Mouse (Mus musculus) neural tube, embryonic 11.5 days (tissue): Measurements from ENCODE around the gene Gpr39. TPM values are rescaled to one million over a fixed set of nuclear protein-coding genes. Genes with fewer than 3 reads are reported as not detected.

Source experiments
- ATAC-seq: fragments of 200-750 bp; cut with Nextera tagmentation; 2 replicates; pipeline ENCODE4 v1.8.0; 2017; ENCODE audit warnings: moderate number of reproducible peaks, mild to moderate bottlenecking, moderate TSS enrichment, moderate library complexity; ENCODE audit not compliant: insufficient read depth, low FRiP score, low TSS enrichment
- DNase-seq: peaks from one replicate; pipeline ENCODE4 v3.0.0-alpha.2; 2015; ENCODE audit warnings: low spot score
- H3K27ac ChIP-seq: fragments of 300-500 bp; sonication (generic); 2 replicates; pipeline ENCODE4 v1.5.1; 2014; ENCODE audit warnings: low read depth, mild to moderate bottlenecking, low read length
- H3K27me3 ChIP-seq: fragments of 300-500 bp; sonication (generic); 2 replicates; pipeline ENCODE4 v1.6.1; 2014; ENCODE audit warnings: mild to moderate bottlenecking, low read length, mixed read lengths; ENCODE audit not compliant: control insufficient read depth, insufficient read depth
- H3K36me3 ChIP-seq: fragments of 300-500 bp; sonication (generic); 2 replicates; pipeline ENCODE4 v1.6.1; 2014; ENCODE audit warnings: mild to moderate bottlenecking, low read length, moderate library complexity, mixed read lengths; ENCODE audit not compliant: control insufficient read depth, insufficient read depth
- H3K4me1 ChIP-seq: fragments of 300-500 bp; sonication (generic); 2 replicates; pipeline ENCODE4 v1.6.1; 2014; ENCODE audit warnings: low read length, mixed read lengths; ENCODE audit not compliant: control insufficient read depth, insufficient read depth
- H3K4me2 ChIP-seq: fragments of 300-500 bp; sonication (generic); 2 replicates; pipeline ENCODE4 v1.6.1; 2014; ENCODE audit warnings: low read depth, mild to moderate bottlenecking, moderate library complexity
- H3K4me3 ChIP-seq: fragments of 300-500 bp; sonication (generic); 2 replicates; pipeline ENCODE4 v1.5.1; 2014; ENCODE audit warnings: low read depth, low read length
- H3K9ac ChIP-seq: fragments of 300-500 bp; sonication (generic); 2 replicates; pipeline ENCODE4 v1.6.1; 2014; ENCODE audit warnings: mild to moderate bottlenecking, low read length
- H3K9me3 ChIP-seq: fragments of 300-500 bp; sonication (generic); 2 replicates; pipeline ENCODE4 v1.6.1; 2016; ENCODE audit warnings: low read length; ENCODE audit not compliant: control insufficient read depth
- WGBS: fragments of 180-500 bp; shearing (Covaris S2); extraction: QIAGEN DNeasy Blood & Tissue Kit; methylation state at CpG from one replicate; pipeline ENCODE4 v1.1.7; 2014; 5-methylcytosine and 5-hydroxymethylcytosine counted together
- polyA plus RNA-seq: library from polyadenylated mRNA; unstranded; fragments of >200 nt; fragmentation: Nextera tagmentation; extraction: Ambion mirVana; gene quantifications from 2 replicates; pipeline ENCODE4 v1.2.1, GENCODE M21; 2014

Gene Gpr39
- polyA plus RNA-seq, 1 experiment from 2014 or later: not detected

GRCm38 (mm10) chr1:125679522-125680077 is 2.8 kb downstream of the Gpr39 start:
- Histone ChIP-seq H3K9ac (no peak overlapping the region), H3K27ac (no peak overlapping the region), H3K9me3 (no peaks in the 10 kb centered on the region), H3K27me3 (no peaks in the 10 kb centered on the region), H3K4me2 (no peak overlapping the region), H3K4me3 (no peak overlapping the region), H3K4me1 (no peaks in the 10 kb centered on the region), H3K36me3 (no peaks in the 10 kb centered on the region)
- WGBS: 89% methylated on average over 4 of the region's 4 CpGs
- DNase-seq (no peak), ATAC-seq (no peak)

- Histone ChIP-seq H3K27me3 (no peaks in the 10 kb centered on the region), H3K9ac (no peak overlapping the region), H3K4me2 (no peak overlapping the region), H3K27ac (no peak overlapping the region), H3K4me3 (no peak overlapping the region), H3K36me3 (no peaks in the 10 kb centered on the region), H3K4me1 (no peaks in the 10 kb centered on the region), H3K9me3 (no peaks in the 10 kb centered on the region)
- DNase-seq (no peak), ATAC-seq (no peak)
- 97% methylated on average over 3 of the region's 3 CpGs for WGBS
Observed at GRCm38 (mm10) chr1:125684423-125684822, 7.6 kb downstream of the Gpr39 start.

- ATAC-seq (no peak), DNase-seq (no peak)
- 90% methylated on average over 1 of the region's 1 CpGs for WGBS
- Histone ChIP-seq H3K4me3 (no peak overlapping the region), H3K36me3 (no peaks in the 10 kb centered on the region), H3K27ac (no peak overlapping the region), H3K4me1 (no peaks in the 10 kb centered on the region), H3K27me3 (no peaks in the 10 kb centered on the region), H3K9ac (no peak overlapping the region), H3K9me3 (no peaks in the 10 kb centered on the region), H3K4me2 (no peak overlapping the region)
Observed at GRCm38 (mm10) chr1:125685304-125685703, 8.5 kb downstream of the Gpr39 start.

GRCm38 (mm10) chr1:125687701-125688420 is 11.1 kb downstream of the Gpr39 start:
- ATAC-seq: no peak
- H3K4me1 ChIP-seq: no peaks in the 10 kb centered on the region

GRCm38 (mm10) chr1:125693541-125693940 is 16.7 kb downstream of the Gpr39 start:
- Histone ChIP-seq H3K9me3 (no peaks in the 10 kb centered on the region), H3K36me3 (no peaks in the 10 kb centered on the region), H3K9ac (no peak overlapping the region), H3K4me1 (no peaks in the 10 kb centered on the region), H3K27me3 (no peaks in the 10 kb centered on the region), H3K27ac (no peak overlapping the region), H3K4me3 (no peak overlapping the region), H3K4me2 (no peak overlapping the region)
- ATAC-seq: no peak
- no peak for DNase-seq

More at GRCm38 (mm10) chr1:125687701-125688420, 11.1 kb downstream of the Gpr39 start:
- Histone ChIP-seq H3K36me3 (no peaks in the 10 kb centered on the region), H3K27ac (no peak overlapping the region), H3K4me2 (no peak overlapping the region), H3K9ac (no peak overlapping the region), H3K9me3 (no peaks in the 10 kb centered on the region), H3K4me3 (no peak overlapping the region), H3K27me3 (no peaks in the 10 kb centered on the region)
- WGBS: 80% methylated on average over 13 of the region's 13 CpGs
- no peak for DNase-seq

GRCm38 (mm10) chr1:125694338-125694737 is 17.5 kb downstream of the Gpr39 start:
- no peak overlapping the region for H3K9ac ChIP-seq
- no peak for ATAC-seq
- DNase-seq: no peak
- no peak overlapping the region for H3K4me3 ChIP-seq
- H3K27ac ChIP-seq: no peak overlapping the region
- H3K9me3 ChIP-seq: no peaks in the 10 kb centered on the region
- no peaks in the 10 kb centered on the region for H3K36me3 ChIP-seq
- no peaks in the 10 kb centered on the region for H3K4me1 ChIP-seq
- no peaks in the 10 kb centered on the region for H3K27me3 ChIP-seq
- no peak overlapping the region for H3K4me2 ChIP-seq
- 84% methylated on average over 5 of the region's 5 CpGs for WGBS

- Histone ChIP-seq H3K9ac (no peak overlapping the region), H3K4me1 (no peaks in the 10 kb centered on the region), H3K27ac (no peak overlapping the region), H3K4me2 (no peak overlapping the region), H3K4me3 (no peak overlapping the region), H3K36me3 (no peaks in the 10 kb centered on the region), H3K27me3 (no peaks in the 10 kb centered on the region), H3K9me3 (no peaks in the 10 kb centered on the region)
- WGBS: 81% methylated on average over 4 of the region's 4 CpGs
- DNase-seq (no peak), ATAC-seq (no peak)
Observed at GRCm38 (mm10) chr1:125701101-125701590, 24.4 kb downstream of the Gpr39 start.

GRCm38 (mm10) chr1:125701773-125702172 is 25.0 kb downstream of the Gpr39 start:
- ATAC-seq (no peak), DNase-seq (no peak)
- no peaks in the 10 kb centered on the region for H3K36me3 ChIP-seq
- no peak overlapping the region for H3K9ac ChIP-seq
- WGBS: 79% methylated on average over 7 of the region's 7 CpGs
- no peak overlapping the region for H3K4me3 ChIP-seq
- no peaks in the 10 kb centered on the region for H3K4me1 ChIP-seq
- H3K27me3 ChIP-seq: no peaks in the 10 kb centered on the region
- H3K9me3 ChIP-seq: no peaks in the 10 kb centered on the region
- H3K27ac ChIP-seq: no peak overlapping the region
- no peak overlapping the region for H3K4me2 ChIP-seq

- Histone ChIP-seq H3K27ac (no peak overlapping the region), H3K36me3 (no peaks in the 10 kb centered on the region), H3K27me3 (no peaks in the 10 kb centered on the region), H3K4me1 (no peaks in the 10 kb centered on the region), H3K9me3 (no peaks in the 10 kb centered on the region), H3K4me3 (no peak overlapping the region), H3K4me2 (no peak overlapping the region), H3K9ac (no peak overlapping the region)
- no peak for DNase-seq
- WGBS: 87% methylated on average over 8 of the region's 8 CpGs
- no peak for ATAC-seq
Observed at GRCm38 (mm10) chr1:125702326-125702725, 25.5 kb downstream of the Gpr39 start.
